Mouse (Mus musculus) right cerebral cortex, adult 18-20 months (tissue): Measurements from ENCODE around the gene Ubac1.

Experiments used
- DNase-seq: peaks from one replicate; pipeline ENCODE4 v3.0.0; 2022; ENCODE audit warnings: mixed read lengths

Ubac1 gene

GRCm38 (mm10) chr2:26022626-26023025, 1.1 kb upstream of the Ubac1 start:
- DNase-seq, result no peak

DNA sequence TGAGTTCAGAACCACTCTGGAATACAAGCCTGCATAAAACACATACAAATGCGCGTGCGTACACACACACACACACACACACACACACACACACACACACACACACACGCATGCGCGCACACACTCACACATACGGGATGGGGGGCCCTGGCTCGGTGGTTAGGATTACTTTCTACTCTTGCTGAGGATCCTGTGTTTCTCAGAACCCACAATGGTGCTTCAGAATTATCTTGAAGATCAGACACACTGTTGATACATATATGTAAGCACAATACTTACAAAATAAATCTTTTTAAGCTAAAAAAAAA, 665 bp upstream of the Ubac1 start:
- DNase-seq, result no peak

DNA sequence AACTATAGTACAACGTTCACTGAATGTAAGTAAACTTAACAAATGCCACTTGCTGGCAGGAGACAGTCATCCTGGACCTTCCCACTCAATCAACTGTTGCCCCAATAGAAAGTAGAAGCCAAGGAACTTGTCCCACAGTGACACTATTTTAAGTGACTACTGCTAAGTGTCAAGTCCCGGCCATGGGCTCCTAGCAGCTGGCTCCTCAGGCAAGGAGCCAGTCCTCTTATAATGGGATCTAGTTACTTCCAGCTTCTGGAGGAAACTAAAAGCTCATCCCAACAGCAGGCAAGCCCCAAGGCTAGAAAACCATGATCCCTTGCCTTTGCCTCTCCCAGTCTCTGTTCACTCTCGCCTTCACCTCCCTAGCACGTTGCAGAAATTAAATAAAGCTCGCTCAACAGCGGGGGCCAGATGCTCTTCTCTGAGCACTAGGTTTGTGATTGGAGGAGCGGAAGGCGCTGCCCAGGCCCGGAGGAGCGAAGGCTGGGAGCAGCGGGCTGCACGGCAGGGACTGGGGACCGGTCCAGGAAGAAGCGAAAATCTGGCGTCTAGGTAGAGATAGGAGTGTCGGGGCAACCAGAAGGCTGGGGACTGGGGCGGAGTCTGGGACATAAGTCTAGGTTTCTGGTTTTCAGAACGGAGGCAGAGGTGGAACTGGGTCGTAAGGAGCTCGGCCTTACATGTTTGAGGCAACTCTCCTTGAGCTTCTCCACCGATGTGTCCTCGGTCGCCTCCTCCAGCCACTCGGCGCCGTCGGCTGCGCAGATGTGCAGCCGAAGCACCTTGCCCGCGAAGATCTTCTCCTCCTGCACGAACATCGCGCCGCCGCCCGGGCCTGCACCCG, 610 bp downstream of the Ubac1 start:
- peak; percentile 55 for DNase-seq

DNA sequence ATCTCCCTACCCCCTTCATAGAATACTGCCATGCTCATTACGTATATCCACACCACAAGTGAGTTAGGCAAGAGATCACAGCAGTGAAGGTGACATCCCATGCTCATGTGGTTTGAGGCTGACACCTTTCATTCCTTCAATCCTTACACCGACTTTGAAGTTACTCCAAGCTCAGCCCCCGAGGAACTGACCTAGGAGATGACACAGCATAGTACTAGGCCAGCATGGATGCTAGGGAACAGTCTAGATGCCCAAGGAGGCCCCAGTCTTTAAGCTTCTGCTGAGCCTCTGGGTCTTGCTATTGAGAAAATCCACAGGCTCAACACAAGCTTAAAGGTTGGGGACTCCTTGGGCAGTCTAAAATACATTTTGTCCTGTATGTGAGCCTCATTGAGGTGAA, 1.6 kb downstream of the Ubac1 start:
- DNase-seq, result no peak

DNA sequence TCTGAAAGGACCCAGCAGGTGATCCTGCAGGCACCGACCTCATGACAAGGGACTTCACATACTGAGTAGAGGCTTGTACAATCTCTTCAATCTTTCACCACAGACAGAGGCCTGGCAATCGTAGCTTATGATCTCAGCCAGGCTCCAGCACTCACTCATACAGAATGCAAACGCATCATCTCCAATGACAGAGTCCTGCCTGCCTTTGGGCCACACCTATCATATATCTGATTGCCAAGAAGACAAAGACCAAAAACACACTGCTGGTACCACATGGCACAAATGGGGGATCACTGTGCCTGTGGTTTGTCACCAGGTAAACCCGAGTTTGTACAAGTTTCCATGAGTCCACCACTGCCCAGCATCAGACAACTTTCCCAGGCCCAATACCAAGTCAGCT, 4.2 kb downstream of the Ubac1 start:
- DNase-seq, result no peak

- DNase-seq, result no peak
Observed at GRCm38 (mm10) chr2:26013674-26014073, 7.9 kb downstream of the Ubac1 start.

- no peak for DNase-seq
Observed at GRCm38 (mm10) chr2:26011420-26011819, 10.1 kb downstream of the Ubac1 start.

DNA sequence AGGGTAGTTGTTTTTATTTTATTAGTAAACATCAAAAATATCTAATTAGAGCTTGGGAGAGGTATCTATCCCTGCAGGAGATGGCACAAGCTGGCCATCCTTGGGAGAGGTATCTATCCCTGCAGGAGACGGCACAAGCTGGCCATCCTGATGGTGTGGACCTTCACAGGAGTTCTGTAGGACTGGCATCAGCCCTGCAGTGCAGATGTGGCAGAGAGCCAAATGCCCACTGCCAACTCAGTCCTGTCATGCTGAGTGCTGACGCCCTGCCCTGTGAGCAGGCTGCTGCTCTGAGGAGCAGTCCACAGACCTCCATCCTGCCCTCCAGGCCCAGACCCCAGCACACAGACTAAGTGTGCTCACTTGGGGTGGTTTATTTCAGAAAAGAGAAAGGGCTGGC, 19.5 kb downstream of the Ubac1 start:
- DNase-seq, result no peak

DNA sequence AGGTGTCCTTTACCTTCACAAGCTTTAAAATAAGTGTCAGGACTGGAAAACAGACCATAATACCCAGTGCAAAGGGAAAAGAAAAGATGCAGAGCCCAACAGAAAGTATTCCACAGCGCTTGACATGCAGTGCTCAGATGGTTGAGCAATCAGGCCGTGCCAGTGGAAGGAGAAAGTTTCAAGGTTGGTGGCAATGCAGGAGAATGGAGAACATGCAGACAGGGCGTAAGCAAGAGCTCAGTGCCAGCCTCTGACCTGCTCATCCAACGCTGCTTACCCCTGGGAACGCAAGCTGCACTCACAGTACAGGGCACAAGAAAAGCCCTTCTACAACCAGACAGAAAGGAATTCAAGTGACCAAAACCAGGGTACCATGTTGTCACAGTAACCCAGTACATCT, 20.4 kb downstream of the Ubac1 start:
- no peak for DNase-seq

DNA sequence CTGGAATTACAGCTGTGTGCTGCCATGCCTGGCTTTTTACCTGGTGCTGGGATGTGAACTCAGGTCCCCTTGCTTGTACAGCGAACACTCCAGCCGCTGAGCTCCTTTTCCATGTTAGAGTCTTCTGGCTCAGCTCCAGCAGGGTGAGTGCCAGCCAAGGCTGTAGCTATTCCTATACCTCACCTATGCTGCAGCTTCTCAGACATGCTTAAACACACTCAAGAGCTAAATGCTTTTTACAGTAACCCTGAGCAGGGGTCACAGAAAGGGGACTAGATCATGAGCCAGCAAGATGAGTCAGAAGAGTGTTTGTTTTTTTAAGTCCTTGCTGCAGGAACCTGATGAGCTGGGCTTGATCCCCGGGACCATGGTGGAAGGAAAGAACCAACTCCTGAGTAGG, 23.8 kb downstream of the Ubac1 start:
- DNase-seq, result no peak

DNA sequence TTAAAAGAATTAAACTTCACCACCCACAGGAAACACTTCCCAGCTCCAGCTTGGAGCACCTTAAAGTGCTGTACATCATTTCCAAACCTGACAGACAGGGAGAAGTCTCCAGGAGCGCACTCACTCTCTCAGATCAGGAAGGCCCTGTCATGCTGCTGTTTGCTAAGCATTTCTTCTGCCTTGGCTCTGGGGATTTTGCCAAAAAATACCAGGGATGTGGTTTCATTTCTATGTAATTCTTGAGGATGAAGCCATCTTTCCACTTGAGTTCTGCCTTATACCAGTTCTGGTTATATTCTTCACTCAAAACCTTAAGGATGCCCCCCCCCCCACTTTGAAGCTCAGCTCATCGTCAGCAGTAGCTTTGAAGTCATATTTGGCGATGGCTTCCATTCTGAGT, 26.8 kb downstream of the Ubac1 start:
- no peak for DNase-seq

- no peak for DNase-seq
Observed at GRCm38 (mm10) chr2:25992285-25992684, 29.3 kb downstream of the Ubac1 start.

DNA sequence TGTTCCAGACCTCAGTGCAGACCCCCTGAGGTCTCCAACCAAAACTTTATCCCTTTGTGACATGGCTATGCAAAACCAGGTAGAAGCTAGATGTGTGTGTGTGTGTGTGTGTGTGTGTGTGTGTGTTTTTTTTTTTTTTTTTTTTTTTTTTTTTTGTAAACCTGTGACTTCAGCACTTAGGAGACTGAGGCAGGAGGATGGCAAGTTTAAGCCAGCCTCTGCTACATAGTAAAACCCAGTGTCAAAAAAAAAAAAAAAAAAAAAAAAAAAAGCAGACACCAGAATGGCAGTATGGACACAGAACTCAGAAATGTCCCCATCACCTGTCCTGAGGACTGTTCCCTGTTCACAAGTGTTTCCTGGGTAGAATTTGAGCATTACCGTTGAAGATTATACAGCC, 31.9 kb downstream of the Ubac1 start:
- DNase-seq, result no peak

- no peak for DNase-seq
Observed at GRCm38 (mm10) chr2:25987817-25988216, 33.7 kb downstream of the Ubac1 start.

DNA sequence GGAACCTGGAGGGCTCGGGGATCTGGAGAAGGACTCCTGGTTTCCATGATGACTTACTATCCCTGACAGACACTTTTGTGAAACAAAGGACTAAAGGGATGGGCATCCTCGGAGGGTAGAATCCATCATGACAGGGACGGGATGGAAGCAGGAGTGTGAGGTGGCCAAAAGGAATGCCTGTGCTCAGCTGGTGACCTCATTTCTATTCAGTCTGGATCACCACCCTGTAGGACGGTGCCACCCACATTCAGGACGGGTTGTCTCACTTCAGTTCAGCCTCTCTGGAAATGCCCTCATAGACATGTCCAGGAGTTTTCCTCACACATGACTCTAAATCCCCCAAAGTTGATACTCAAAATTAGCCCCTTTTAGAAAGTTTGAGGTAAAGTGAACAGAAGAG, 34.9 kb downstream of the Ubac1 start:
- DNase-seq, result no peak

- peak; percentile 100 for DNase-seq
Observed at GRCm38 (mm10) chr2:25983159-25983907, 38.2 kb downstream of the Ubac1 start, which contains the start of gene Camsap1. TSS of gene Camsap1 (minus strand) at chr2:25983282.

DNA sequence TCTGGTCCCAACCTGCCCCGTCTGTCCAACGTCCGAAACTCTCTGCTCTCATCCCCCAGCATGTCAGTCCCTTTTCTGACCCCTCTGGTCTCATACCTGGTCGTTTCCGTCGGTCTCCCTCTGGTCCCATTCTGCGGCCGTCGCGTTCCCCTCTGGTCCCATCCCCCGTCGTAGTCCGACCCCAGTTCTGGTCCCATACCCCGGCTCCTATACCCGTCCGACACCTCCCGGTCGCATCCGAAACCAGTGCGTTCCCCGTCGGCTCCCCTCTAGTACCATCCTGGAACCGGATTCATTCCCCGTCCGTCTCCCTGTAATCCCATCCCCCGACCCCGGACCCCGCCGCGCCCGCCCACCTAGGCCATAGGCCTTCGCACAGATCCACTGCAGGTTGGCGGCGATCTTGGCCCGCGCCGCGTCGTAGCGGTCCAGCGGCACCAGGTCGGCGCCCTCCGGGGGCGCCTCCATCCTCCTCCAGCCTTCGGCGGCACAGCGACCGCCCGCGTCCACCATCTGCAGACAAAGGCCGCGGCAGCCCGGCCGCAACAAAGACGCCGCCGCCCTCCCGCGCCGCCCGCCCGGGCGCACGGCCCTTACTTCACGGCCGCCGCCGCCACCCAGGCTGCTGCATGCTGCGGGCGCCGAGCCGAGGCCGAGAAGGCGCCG, 39.0 kb downstream of the Ubac1 start:
- DNase-seq, result no peak

- peak; percentile 48 for DNase-seq
Observed at GRCm38 (mm10) chr2:25982052-25982425, 39.5 kb downstream of the Ubac1 start.

DNA sequence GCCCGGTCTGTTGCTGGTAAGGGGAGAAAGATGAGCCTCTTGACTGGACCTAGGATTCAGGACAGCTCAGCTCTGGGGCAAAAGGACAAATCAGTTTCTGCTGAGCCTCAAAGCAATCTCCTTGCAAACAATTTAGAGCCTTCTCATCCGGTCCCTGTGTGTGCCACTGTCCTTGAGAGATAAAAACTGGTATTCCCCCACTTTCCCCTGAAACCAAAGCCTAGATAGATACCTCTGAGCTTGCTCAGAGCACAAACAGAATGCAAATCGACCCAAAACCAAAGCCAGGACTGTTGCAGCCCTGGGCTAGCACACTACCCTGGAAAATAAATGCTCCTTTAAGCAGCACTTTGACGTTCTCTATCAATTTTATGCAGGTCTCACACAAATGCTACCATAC, 42.5 kb downstream of the Ubac1 start:
- DNase-seq, result no peak

DNA sequence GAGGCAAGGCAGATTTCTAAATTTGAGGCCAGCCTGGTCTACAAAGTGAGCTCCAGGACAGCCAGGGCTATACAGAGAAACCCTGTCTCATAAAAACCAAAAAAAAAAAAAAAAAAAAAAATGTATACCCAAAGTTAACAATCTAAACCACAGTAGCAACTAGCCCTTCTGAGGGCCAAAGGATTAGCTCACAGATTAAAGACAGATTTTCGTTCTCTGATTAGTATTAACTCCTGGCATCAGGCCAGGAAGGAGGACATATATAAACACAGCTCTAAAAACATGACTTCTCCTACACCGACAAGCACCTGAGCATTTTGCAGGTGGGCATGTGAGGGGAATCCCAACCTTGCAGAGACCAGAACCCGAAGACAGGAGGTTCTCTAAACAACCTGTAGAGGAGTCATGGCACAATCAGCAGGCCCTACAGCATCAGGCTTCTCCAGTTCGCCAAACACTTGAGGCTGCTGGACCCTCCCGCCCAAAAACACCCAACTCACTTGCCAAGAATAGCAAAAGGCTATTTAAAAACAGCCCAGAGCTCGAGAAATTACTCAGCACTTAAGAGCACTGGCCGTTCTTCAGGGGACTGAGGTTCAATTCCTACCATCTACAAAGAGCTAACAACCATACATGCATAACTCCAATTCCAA, 43.8 kb downstream of the Ubac1 start:
- DNase-seq, result no peak

GRCm38 (mm10) chr2:25975141-25975770, 46.3 kb downstream of the Ubac1 start:
- no peak for DNase-seq

DNA sequence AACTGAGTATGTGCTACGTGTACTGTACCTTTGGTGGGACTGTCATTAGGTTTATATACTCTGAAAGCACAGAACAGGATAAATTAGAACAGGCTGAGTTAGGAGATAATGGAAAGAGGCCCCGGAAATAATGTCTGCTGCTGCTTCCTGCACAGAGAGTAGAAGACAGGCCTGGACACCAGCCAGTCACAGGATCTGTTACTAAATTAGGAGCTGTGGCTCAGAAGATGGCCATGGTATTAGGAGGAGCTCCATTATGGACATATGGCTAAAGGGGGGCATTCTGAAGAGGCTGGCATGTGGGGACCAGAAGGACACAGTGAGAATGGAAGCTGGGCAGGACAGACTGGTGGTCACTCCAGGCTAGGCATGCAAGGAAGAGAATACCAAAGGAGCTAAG, 51.1 kb downstream of the Ubac1 start:
- DNase-seq, result no peak

- no peak for DNase-seq
Observed at GRCm38 (mm10) chr2:25969319-25969718, 52.2 kb downstream of the Ubac1 start.
